Mouse (Mus musculus): ENCODE measurements around the gene Magea3. TPM values are rescaled to one million over a fixed set of nuclear protein-coding genes. Genes with fewer than 3 reads are reported as not detected.
"Not testable (repeated sequence)": the region's sequence is repeated elsewhere in the genome, so short reads cannot be mapped to it uniquely, and the experiment has no call there.

The Magea3 gene
- not detected in 2 replicates for polyA plus RNA-seq (2015; fragmentation: Nextera tagmentation; extraction: Ambion mirVana)

- H3K9me3 ChIP-seq (ENCODE audit: control insufficient read depth, low read length); H3K4me2 ChIP-seq (replicated peaks; ENCODE audit: low read depth); ATAC-seq (ENCODE audit: low FRiP score, low TSS enrichment); H3K4me3 ChIP-seq (ENCODE audit: low read depth, low read length); H3K27me3 ChIP-seq (ENCODE audit: control insufficient read depth, insufficient read depth, low read length); DNase-seq (ENCODE audit: low spot score); H3K36me3 ChIP-seq (ENCODE audit: control insufficient read depth, insufficient read depth, low read length); H3K4me1 ChIP-seq (replicated peaks; ENCODE audit: control insufficient read depth, insufficient read depth); H3K27ac ChIP-seq (replicated peaks); H3K9ac ChIP-seq (ENCODE audit: low read length): not testable (repeated sequence)
- WGBS: 42% methylated on average over 1 of the region's 1 CpGs
These were observed at the start of gene Magea3 for GRCm38 (mm10) chrX:154949405-154949804. Gene Magea3 (minus strand): TSS chrX:154949505.

GRCm38 (mm10) chrX:154995750-154996149, 46.4 kb upstream of the Magea3 start, which contains the start of gene Magea8:
Gene Magea8 (minus strand): TSS chrX:154995850.
- H3K4me1 ChIP-seq (replicated peaks; ENCODE audit: control insufficient read depth, insufficient read depth); H3K4me2 ChIP-seq (replicated peaks; ENCODE audit: low read depth); H3K9ac ChIP-seq (ENCODE audit: low read length); DNase-seq (ENCODE audit: low spot score); H3K27ac ChIP-seq (replicated peaks); H3K27me3 ChIP-seq (ENCODE audit: control insufficient read depth, insufficient read depth, low read length); H3K4me3 ChIP-seq (ENCODE audit: low read depth, low read length); H3K9me3 ChIP-seq (ENCODE audit: control insufficient read depth, low read length); H3K36me3 ChIP-seq (ENCODE audit: control insufficient read depth, insufficient read depth, low read length); ATAC-seq (ENCODE audit: low FRiP score, low TSS enrichment): not testable (repeated sequence)
- 94% methylated on average over 9 of the region's 11 CpGs for WGBS

- H3K9me3 ChIP-seq (ENCODE audit: control insufficient read depth, low read length); ATAC-seq (ENCODE audit: low FRiP score, low TSS enrichment); H3K9ac ChIP-seq (ENCODE audit: low read length); DNase-seq (ENCODE audit: low spot score); H3K4me3 ChIP-seq (ENCODE audit: low read depth, low read length); H3K4me1 ChIP-seq (replicated peaks; ENCODE audit: control insufficient read depth, insufficient read depth); H3K27me3 ChIP-seq (ENCODE audit: control insufficient read depth, insufficient read depth, low read length); H3K27ac ChIP-seq (replicated peaks); H3K36me3 ChIP-seq (ENCODE audit: control insufficient read depth, insufficient read depth, low read length); H3K4me2 ChIP-seq (replicated peaks; ENCODE audit: low read depth): not testable (repeated sequence)
- WGBS: 56% methylated on average over 1 of the region's 1 CpGs
These were observed 13.4 kb downstream of the Magea3 start, which contains the start of gene Magea6 for GRCm38 (mm10) chrX:154935887-154936286. Gene Magea6 (minus strand): TSS chrX:154935987.

Other genes with a start within 250 kb of the Magea3 start
- not detected in 2 replicates for gene Cldn34b1, start 59.2 kb downstream of the Magea3 start, polyA plus RNA-seq (2015; fragmentation: Nextera tagmentation; extraction: Ambion mirVana)
- not detected in 2 replicates for gene Magea6, start 13.5 kb downstream of the Magea3 start, polyA plus RNA-seq (2015; fragmentation: Nextera tagmentation; extraction: Ambion mirVana)
- not detected in 2 replicates for gene Magea8, start 46.3 kb upstream of the Magea3 start, polyA plus RNA-seq (2015; fragmentation: Nextera tagmentation; extraction: Ambion mirVana)
- not detected in 2 replicates for gene Magea5, start 113.6 kb upstream of the Magea3 start, polyA plus RNA-seq (2015; fragmentation: Nextera tagmentation; extraction: Ambion mirVana)
- not detected in 2 replicates for gene Magea1, start 140.3 kb upstream of the Magea3 start, polyA plus RNA-seq (2015; fragmentation: Nextera tagmentation; extraction: Ambion mirVana)
- not detected in 2 replicates for gene Magea2, start 144.2 kb upstream of the Magea3 start, polyA plus RNA-seq (2015; fragmentation: Nextera tagmentation; extraction: Ambion mirVana)
- not detected in 2 replicates for gene Cldn34b2, start 178.9 kb upstream of the Magea3 start, polyA plus RNA-seq (2015; fragmentation: Nextera tagmentation; extraction: Ambion mirVana)